ENCODE assay signal across 31 mouse cellular contexts in the genomic region with DNA sequence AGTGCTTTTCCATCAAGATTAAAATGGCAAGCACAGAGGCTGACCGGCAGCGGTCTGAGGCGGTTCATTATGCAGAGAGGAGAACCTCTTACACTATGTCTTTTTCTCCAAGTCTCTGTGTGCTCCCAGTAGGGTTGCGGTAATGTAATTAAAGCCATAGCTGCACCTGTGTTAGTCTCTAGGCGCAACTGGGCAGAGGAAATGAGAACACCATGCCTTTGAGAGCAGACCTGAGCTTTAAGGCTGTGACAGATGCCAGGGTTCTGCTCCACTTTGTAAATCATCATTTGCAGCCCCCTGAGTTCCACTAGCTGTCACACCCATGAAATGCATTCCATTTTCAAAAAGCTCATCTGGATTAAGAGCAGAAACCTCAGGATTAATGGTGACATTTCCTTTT. TPM values are rescaled to one million over a fixed set of nuclear protein-coding genes. Genes with fewer than 3 reads are reported as not detected.
DNase-seq lines count a peak whose midpoint lies in the region; ATAC-seq and TF ChIP-seq lines count a peak whose summit lies in the region.
"Had no signal": no experiment of that assay in that cellular context is flagged by ENCODE, and none has a peak within 500 bp of the region (broad histone marks: within the 10 kb centered on the region; RNA-seq: fewer than 3 reads in every experiment).

No protein-coding gene starts in this region.

- no peak for DNase-seq in hindbrain, embryonic 10.5 days (ENCODE audit: low spot score)
- DNase-seq in A20 (ENCODE audit: low read depth, low spot score) = peak; percentile 24
- peak; percentile 57 for DNase-seq in brain, embryonic 14.5 days (ENCODE audit: low read depth)
- peak; percentile 42 for DNase-seq in limb, embryonic 14.5 days (ENCODE audit: low spot score)
- no peak for DNase-seq in embryo, embryonic 9.5 days (ENCODE audit: extremely low spot score)
- DNase-seq in left cerebral cortex, postnatal 36 days (ENCODE audit: low spot score in 2 of 2) = no peak
- DNase-seq: adrenal gland, adult 8-10 months; cerebellum, adult 2 months; cerebellum, postnatal 25 days; embryo, embryonic 11 days; gastrocnemius, postnatal 14 days; heart, adult 18-20 months; kidney, adult 18-20 months; liver, postnatal 0 days; right cerebral cortex, postnatal 14 days; thymus, adult 2 months; thymus, postnatal 4 days had no signal

- no peak overlapping the region for H3K9ac ChIP-seq in hindbrain, embryonic 15.5 days
- H3K9ac ChIP-seq in limb, embryonic 14.5 days (ENCODE audit: low read depth, low read length, severe bottlenecking) = 0 out of 2 replicates have a peak overlapping the region, but pooled peaks have one; percentile 16
- H3K9ac ChIP-seq: forebrain, embryonic 15.5 days; liver, postnatal 0 days had no signal

- no peaks in the 10 kb centered on the region for H3K27me3 ChIP-seq in hindbrain, embryonic 15.5 days
- H3K27me3 ChIP-seq in hindbrain, embryonic 10.5 days (ENCODE audit: insufficient read depth, poor library complexity, severe bottlenecking) = no peaks in the 10 kb centered on the region
- H3K27me3 ChIP-seq in limb, embryonic 14.5 days (ENCODE audit: control insufficient read depth, insufficient read depth, low read length) = no peaks in the 10 kb centered on the region
- H3K27me3 ChIP-seq: forebrain, embryonic 15.5 days had no signal

- no peak overlapping the region for H3K27ac ChIP-seq in hindbrain, embryonic 15.5 days (replicated peaks)
- no peak overlapping the region for H3K27ac ChIP-seq in hindbrain, embryonic 10.5 days
- no peak overlapping the region for H3K27ac ChIP-seq in limb, embryonic 14.5 days (replicated peaks; ENCODE audit: low read depth, low read length)
- H3K27ac ChIP-seq: forebrain, embryonic 15.5 days; kidney, postnatal 0 days; macrophage; stomach, postnatal 0 days had no signal

- TF ChIP-seq POLR2A in brain, embryonic 14.5 days (IDR thresholded peaks at IDR 0.05; ENCODE audit: borderline replicate concordance, extremely low read depth, insufficient read depth, insufficient read length, poor library complexity, severe bottlenecking) = no peak
- no peak for TF ChIP-seq POLR2A in limb, embryonic 14.5 days (IDR thresholded peaks at IDR 0.05; ENCODE audit: borderline replicate concordance, extremely low read depth, insufficient read depth, insufficient read length)

- H3K36me3 ChIP-seq in hindbrain, embryonic 15.5 days = no peaks in the 10 kb centered on the region
- H3K36me3 ChIP-seq in hindbrain, embryonic 10.5 days = no peaks in the 10 kb centered on the region
- no peaks in the 10 kb centered on the region for H3K36me3 ChIP-seq in limb, embryonic 14.5 days (ENCODE audit: control insufficient read depth, insufficient read depth, low read length)
- H3K36me3 ChIP-seq: forebrain, embryonic 15.5 days had no signal

- H3K9me3 ChIP-seq in hindbrain, embryonic 15.5 days = no peaks in the 10 kb centered on the region
- no peaks in the 10 kb centered on the region for H3K9me3 ChIP-seq in hindbrain, embryonic 10.5 days
- H3K9me3 ChIP-seq in limb, embryonic 14.5 days (ENCODE audit: control insufficient read depth, low read length) = no peaks in the 10 kb centered on the region
- H3K9me3 ChIP-seq: forebrain, embryonic 15.5 days had no signal

- intact Hi-C loops in left cerebral cortex, postnatal 36 days (cut with DNase I) = no loop called here

- H3K4me1 ChIP-seq in hindbrain, embryonic 15.5 days (replicated peaks) = no peaks in the 10 kb centered on the region; the same call in 1 of the 2 replicates
- 0 out of 2 replicates have a peak, but pooled peaks cover 4% of the 10 kb centered on the region for H3K4me1 ChIP-seq in hindbrain, embryonic 10.5 days (replicated peaks)
- peaks cover 7% of the 10 kb centered on the region; the same call in 1 of the 2 replicates for H3K4me1 ChIP-seq in limb, embryonic 14.5 days (ENCODE audit: control insufficient read depth, insufficient read depth, low read length)
- H3K4me1 ChIP-seq: forebrain, embryonic 15.5 days had no signal

- 0 out of 2 replicates have a peak, but pooled peaks have one; percentile 45 for ATAC-seq in hindbrain, embryonic 15.5 days (ENCODE audit: low FRiP score, low read depth)
- ATAC-seq in limb, embryonic 14.5 days (ENCODE audit: low FRiP score, low read depth) = 0 out of 2 replicates have a peak, but pooled peaks have one; percentile 6
- ATAC-seq: activated CD4-positive, CD25-positive, alpha-beta regulatory T cell, adult 4 months; forebrain, embryonic 15.5 days; inflammation-experienced regulatory T-cells, adult 6 months; liver, postnatal 0 days; lung, postnatal 0 days had no signal

- H3K4me3 ChIP-seq in hindbrain, embryonic 15.5 days = no peak overlapping the region
- no peak overlapping the region for H3K4me3 ChIP-seq in hindbrain, embryonic 10.5 days
- no peak overlapping the region for H3K4me3 ChIP-seq in limb, embryonic 14.5 days (replicated peaks; ENCODE audit: low read length)
- H3K4me3 ChIP-seq: forebrain, embryonic 15.5 days had no signal

- no peak overlapping the region for H3K4me2 ChIP-seq in hindbrain, embryonic 15.5 days
- H3K4me2 ChIP-seq in limb, embryonic 14.5 days (replicated peaks; ENCODE audit: low read depth, low read length, severe bottlenecking) = no peak overlapping the region
- H3K4me2 ChIP-seq: forebrain, embryonic 15.5 days; liver, embryonic 11.5 days had no signal

- no peak for TF ChIP-seq CTCF in brain, embryonic 14.5 days (IDR thresholded peaks at IDR 0.05; ENCODE audit: borderline replicate concordance, extremely low read depth, insufficient read depth, insufficient read length)

- 52% methylated on average over 5 of the region's 5 CpGs for WGBS in hindbrain, embryonic 15.5 days
- 83% methylated on average over 5 of the region's 5 CpGs for WGBS in hindbrain, embryonic 10.5 days
- WGBS in limb, embryonic 14.5 days = 45% methylated on average over 5 of the region's 5 CpGs

RNA-seq across cellular contexts. Expression of gene Best3, which starts 18.6 kb away (rescaled TPM):
- polyA plus RNA-seq in hindbrain, embryonic 15.5 days (2015; fragmentation: Nextera tagmentation; extraction: Ambion mirVana) = 0.08 and 0.17 TPM in 2 replicates
- polyA plus RNA-seq in hindbrain, embryonic 10.5 days (2016; fragmentation: Nextera tagmentation; extraction: Ambion mirVana) = 0.11 TPM in 1 of 2 replicates, not detected in the other
- 0.11 and 0.18 TPM in 2 replicates for polyA plus RNA-seq in brain, embryonic 14.5 days (2012; rRNA removed)
- 3.1 and 3.3 TPM in 2 replicates for polyA plus RNA-seq in limb, embryonic 14.5 days (2012; rRNA removed)
- polyA plus RNA-seq in limb, embryonic 14.5 days (2014; fragmentation: Nextera tagmentation; extraction: Ambion mirVana) = 0.79 and 1.4 TPM in 2 replicates
- total RNA-seq in left cerebral cortex, postnatal 36 days (2021) = under 1 TPM; 0.12 to 0.27 TPM
- polyA plus RNA-seq: activated CD4-positive, CD25-positive, alpha-beta regulatory T cell, adult 4 months; inflammation-experienced regulatory T-cells, adult 6 months; liver, embryonic 11.5 days; liver, postnatal 0 days had no signal

RNA-seq across cellular contexts. Expression of gene Gm10271, which starts 32.3 kb away (rescaled TPM):
- not detected in 2 replicates for polyA plus RNA-seq in hindbrain, embryonic 15.5 days (2015; fragmentation: Nextera tagmentation; extraction: Ambion mirVana)
- polyA plus RNA-seq in hindbrain, embryonic 10.5 days (2016; fragmentation: Nextera tagmentation; extraction: Ambion mirVana) = not detected in 2 replicates
- polyA plus RNA-seq in brain, embryonic 14.5 days (2012; rRNA removed) = not detected in 2 replicates
- not detected in 2 replicates for polyA plus RNA-seq in limb, embryonic 14.5 days (2012; rRNA removed)
- not detected in 2 replicates for polyA plus RNA-seq in limb, embryonic 14.5 days (2014; fragmentation: Nextera tagmentation; extraction: Ambion mirVana)
- total RNA-seq in left cerebral cortex, postnatal 36 days (2021) = not detected
- total RNA-seq: adrenal gland, adult 8-10 months; gastrocnemius, postnatal 14 days; heart, adult 18-20 months; heart, postnatal 25 days; layer of hippocampus, postnatal 10 days; left cerebral cortex, postnatal 10 days had no signal
- polyA plus RNA-seq: activated CD4-positive, CD25-positive, alpha-beta regulatory T cell, adult 4 months; cerebellum, adult 2 months; forebrain, embryonic 15.5 days; heart, embryonic 14.5 days; inflammation-experienced regulatory T-cells, adult 6 months; kidney, postnatal 0 days; large intestine, adult 2 months; liver, embryonic 11.5 days; liver, postnatal 0 days; lung, postnatal 0 days; macrophage; stomach, postnatal 0 days; thymus, adult 2 months had no signal

RNA-seq across cellular contexts. Expression of gene Lrrc10, which starts 40.4 kb away (rescaled TPM):
- polyA plus RNA-seq in hindbrain, embryonic 15.5 days (2015; fragmentation: Nextera tagmentation; extraction: Ambion mirVana) = not detected in 2 replicates
- polyA plus RNA-seq in hindbrain, embryonic 10.5 days (2016; fragmentation: Nextera tagmentation; extraction: Ambion mirVana) = not detected in 2 replicates
- 0.11 TPM in 1 of 2 replicates, not detected in the other for polyA plus RNA-seq in brain, embryonic 14.5 days (2012; rRNA removed)
- 0.09 and 0.12 TPM in 2 replicates for polyA plus RNA-seq in limb, embryonic 14.5 days (2012; rRNA removed)
- polyA plus RNA-seq in limb, embryonic 14.5 days (2014; fragmentation: Nextera tagmentation; extraction: Ambion mirVana) = not detected in 2 replicates
- not detected for total RNA-seq in left cerebral cortex, postnatal 36 days (2021)
- total RNA-seq: adrenal gland, adult 8-10 months; gastrocnemius, postnatal 14 days had no signal
- polyA plus RNA-seq: activated CD4-positive, CD25-positive, alpha-beta regulatory T cell, adult 4 months; cerebellum, adult 2 months; forebrain, embryonic 15.5 days; inflammation-experienced regulatory T-cells, adult 6 months; kidney, postnatal 0 days; liver, postnatal 0 days; macrophage; stomach, postnatal 0 days had no signal

RNA-seq across cellular contexts. Expression of gene Rab3ip, which starts 54.1 kb away (rescaled TPM):
- polyA plus RNA-seq in hindbrain, embryonic 15.5 days (2015; fragmentation: Nextera tagmentation; extraction: Ambion mirVana) = 44.3 and 45.1 TPM in 2 replicates
- 45.0 TPM in 2 replicates for polyA plus RNA-seq in hindbrain, embryonic 10.5 days (2016; fragmentation: Nextera tagmentation; extraction: Ambion mirVana)
- 48.9 and 65.7 TPM in 2 replicates for polyA plus RNA-seq in brain, embryonic 14.5 days (2012; rRNA removed)
- 27.0 and 61.7 TPM in 2 replicates for polyA plus RNA-seq in limb, embryonic 14.5 days (2012; rRNA removed)
- polyA plus RNA-seq in limb, embryonic 14.5 days (2014; fragmentation: Nextera tagmentation; extraction: Ambion mirVana) = 24.3 and 27.6 TPM in 2 replicates
- 10 to 100 TPM; 41.7 to 50.6 TPM for total RNA-seq in left cerebral cortex, postnatal 36 days (2021)

RNA-seq across cellular contexts. Expression of gene Cct2, which starts 58.9 kb away (rescaled TPM):
- polyA plus RNA-seq in hindbrain, embryonic 15.5 days (2015; fragmentation: Nextera tagmentation; extraction: Ambion mirVana) = 237 and 245 TPM in 2 replicates
- polyA plus RNA-seq in hindbrain, embryonic 10.5 days (2016; fragmentation: Nextera tagmentation; extraction: Ambion mirVana) = 264 and 323 TPM in 2 replicates
- polyA plus RNA-seq in brain, embryonic 14.5 days (2012; rRNA removed) = 262 and 287 TPM in 2 replicates
- 207 and 231 TPM in 2 replicates for polyA plus RNA-seq in limb, embryonic 14.5 days (2012; rRNA removed)
- 253 and 262 TPM in 2 replicates for polyA plus RNA-seq in limb, embryonic 14.5 days (2014; fragmentation: Nextera tagmentation; extraction: Ambion mirVana)
- 100 to 1,000 TPM; 155 to 156 TPM for total RNA-seq in left cerebral cortex, postnatal 36 days (2021)

Comparison
In these comparisons a context has a peak if more than half of its experiments do, and no peak if none do; other contexts are left out.
1. DNase-seq: peak in A20 (single experiment), brain, embryonic 14.5 days (single experiment) and limb, embryonic 14.5 days (single experiment); none in hindbrain, embryonic 10.5 days (single experiment), embryo, embryonic 9.5 days (single experiment) and left cerebral cortex, postnatal 36 days (0 of 2).